Mouse (Mus musculus) ES-E14 (cell line): ENCODE results near the gene Stum. TPM values are rescaled to one million over a fixed set of nuclear protein-coding genes. Genes with fewer than 3 reads are reported as not detected.

ENCODE experiments used
- DNase-seq: peaks from one replicate; pipeline ENCODE4 v3.0.0-alpha.2; 2013; ENCODE audit warnings: low read depth, low spot score
- H3K27ac ChIP-seq: 2 replicates; pipeline ENCODE4 v1.5.1; 2012; ENCODE audit warnings: low read depth, mild to moderate bottlenecking, low read length, moderate library complexity, mixed read lengths; ENCODE audit not compliant: poor library complexity, insufficient read depth, severe bottlenecking
- H3K36me3 ChIP-seq: 2 replicates; pipeline ENCODE4 v1.6.1; 2012; ENCODE audit warnings: mild to moderate bottlenecking, low read length, moderate library complexity, mixed read lengths; ENCODE audit not compliant: control insufficient read depth, poor library complexity, insufficient read depth, severe bottlenecking
- H3K4me1 ChIP-seq, 2 experiments: fragments of 150-350 bp in 1 of 2; sonication (generic) in 1 of 2; 2 replicates each; pipeline ENCODE4 v1.6.1; 2012; ENCODE audit warnings: low read length in 2 of 2, mild to moderate bottlenecking in 1 of 2, mixed read lengths in 1 of 2; ENCODE audit not compliant: control insufficient read depth in 2 of 2, insufficient read depth in 2 of 2, poor library complexity in 1 of 2
- H3K4me3 ChIP-seq, 2 experiments: fragments of 150-350 bp in 1 of 2; sonication (generic) in 1 of 2; 2 replicates each; pipeline ENCODE4 v1.5.1; 2012; ENCODE audit warnings: low read length in 2 of 2, low read depth in 1 of 2, mild to moderate bottlenecking in 1 of 2, mixed read lengths in 1 of 2; ENCODE audit not compliant: insufficient read depth in 1 of 2, poor library complexity in 1 of 2, severe bottlenecking in 1 of 2
- H3K9ac ChIP-seq: 2 replicates; pipeline ENCODE4 v1.6.1; 2012; ENCODE audit warnings: low read depth, mild to moderate bottlenecking, low read length, mixed read lengths; ENCODE audit not compliant: poor library complexity, insufficient read depth, severe bottlenecking
- H3K9me3 ChIP-seq: fragments of 150-350 bp; sonication (generic); 2 replicates; pipeline ENCODE4 v1.6.1; 2012; ENCODE audit warnings: low read depth, mild to moderate bottlenecking, low read length; ENCODE audit not compliant: control insufficient read depth, insufficient read depth
- CHD2 ChIP-seq: IDR thresholded peaks from 2 replicates; pipeline ENCODE4 v1.6.1; 2014; ENCODE audit warnings: mild to moderate bottlenecking, low read depth, low read length, inconsistent platforms
- HCFC1 ChIP-seq: IDR thresholded peaks from 2 replicates; pipeline ENCODE4 v1.6.1; 2012; ENCODE audit warnings: low read length, inconsistent platforms, borderline replicate concordance; ENCODE audit not compliant: insufficient read depth
- MAFK ChIP-seq: IDR thresholded peaks from 2 replicates; pipeline ENCODE4 v1.6.1; 2014; ENCODE audit warnings: mild to moderate bottlenecking, low read depth, low read length, inconsistent platforms; ENCODE audit not compliant: insufficient read depth
- ZC3H11A ChIP-seq: IDR thresholded peaks from 2 replicates; pipeline ENCODE4 v1.6.1; 2012; ENCODE audit warnings: low read depth, mild to moderate bottlenecking, inconsistent platforms, low read length, borderline replicate concordance
- ZNF384 ChIP-seq: IDR thresholded peaks from 2 replicates; pipeline ENCODE4 v1.6.1; 2012; ENCODE audit warnings: low read depth, low read length, inconsistent platforms
- in situ Hi-C, 2 experiments: fragments of 600-800 bp; cut with MboI; formaldehyde crosslinking; loops; one replicate each; pipeline ENCODE4 v1.15.1; 2025; ENCODE audit warnings: low sequenced_read_pairs in 2 of 2, inconsistent platforms in 1 of 2; ENCODE audit not compliant: unreplicated experiment in 2 of 2
- total RNA-seq: library from RNA; depleted of rRNA; stranded (reverse); fragments of 300-350 nt; gene quantifications from 2 replicates; pipeline ENCODE4 v1.2.3, GENCODE M21; 2012

The Stum gene
- total RNA-seq, 1 experiment = 0.18 TPM

DNA sequence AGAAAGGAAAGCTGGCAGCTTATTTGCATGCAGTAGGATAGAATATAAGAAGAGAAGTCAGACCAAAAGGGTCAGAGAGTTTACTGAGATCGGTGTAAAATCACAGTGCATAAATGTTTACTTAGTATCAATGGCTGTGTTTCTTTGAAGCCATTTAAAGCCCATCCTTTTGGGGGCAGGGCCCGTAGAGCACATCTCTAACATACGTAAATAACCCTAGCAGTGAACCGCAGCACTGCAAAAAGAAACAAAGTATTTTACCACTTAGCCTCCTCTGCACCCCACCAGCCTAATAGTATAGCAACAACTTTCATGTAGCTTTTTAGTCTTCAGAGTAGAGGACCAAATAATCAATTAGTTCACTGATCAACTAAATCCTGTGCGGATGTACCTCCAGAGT lies 85.6 kb downstream of the Stum start:
- Histone ChIP-seq H3K36me3 (no peaks in the 10 kb centered on the region), H3K4me3 (no peak overlapping the region), H3K9me3 (no peaks in the 10 kb centered on the region), H3K4me1 (peaks cover 6 to 11% of the 10 kb centered on the region in 2 experiments), H3K27ac (no peak overlapping the region), H3K9ac (no peak overlapping the region)
- no peak for DNase-seq
- TF ChIP-seq ZC3H11A = no peak
- TF ChIP-seq HCFC1 = no peak
- no peak for TF ChIP-seq ZNF384
- TF ChIP-seq MAFK = no peak
- TF ChIP-seq CHD2 = no peak
- in situ Hi-C loops = no loop called here

DNA sequence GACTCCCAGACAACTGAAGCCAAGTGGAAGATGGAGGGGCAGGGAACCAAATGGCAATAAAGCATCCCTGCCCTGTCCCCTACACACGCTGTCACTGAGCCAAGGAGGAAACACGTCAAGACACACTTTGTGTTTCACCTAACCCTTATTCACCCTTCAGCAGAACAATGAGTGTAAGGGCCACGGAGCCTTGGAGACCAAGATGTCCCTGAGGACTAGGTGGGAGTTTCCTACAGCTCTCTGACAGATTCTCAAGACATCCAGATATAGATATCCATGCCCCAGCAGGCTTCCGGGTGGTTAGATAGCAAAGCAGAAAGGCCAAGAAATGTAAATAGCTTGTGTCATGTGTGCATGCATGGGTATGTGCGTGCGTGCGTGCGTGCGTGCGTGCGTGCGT lies 89.4 kb downstream of the Stum start:
- Histone ChIP-seq H3K36me3 (no peaks in the 10 kb centered on the region), H3K4me3 (no peak overlapping the region), H3K9me3 (no peaks in the 10 kb centered on the region), H3K9ac (no peak overlapping the region), H3K27ac (no peak overlapping the region), H3K4me1 (peaks cover 6 to 11% of the 10 kb centered on the region in 2 experiments)
- DNase-seq = no peak
- in situ Hi-C loops = no loop called here
- TF ChIP-seq ZNF384 = no peak
- no peak for TF ChIP-seq CHD2
- TF ChIP-seq HCFC1 = no peak
- no peak for TF ChIP-seq ZC3H11A
- no peak for TF ChIP-seq MAFK

DNA sequence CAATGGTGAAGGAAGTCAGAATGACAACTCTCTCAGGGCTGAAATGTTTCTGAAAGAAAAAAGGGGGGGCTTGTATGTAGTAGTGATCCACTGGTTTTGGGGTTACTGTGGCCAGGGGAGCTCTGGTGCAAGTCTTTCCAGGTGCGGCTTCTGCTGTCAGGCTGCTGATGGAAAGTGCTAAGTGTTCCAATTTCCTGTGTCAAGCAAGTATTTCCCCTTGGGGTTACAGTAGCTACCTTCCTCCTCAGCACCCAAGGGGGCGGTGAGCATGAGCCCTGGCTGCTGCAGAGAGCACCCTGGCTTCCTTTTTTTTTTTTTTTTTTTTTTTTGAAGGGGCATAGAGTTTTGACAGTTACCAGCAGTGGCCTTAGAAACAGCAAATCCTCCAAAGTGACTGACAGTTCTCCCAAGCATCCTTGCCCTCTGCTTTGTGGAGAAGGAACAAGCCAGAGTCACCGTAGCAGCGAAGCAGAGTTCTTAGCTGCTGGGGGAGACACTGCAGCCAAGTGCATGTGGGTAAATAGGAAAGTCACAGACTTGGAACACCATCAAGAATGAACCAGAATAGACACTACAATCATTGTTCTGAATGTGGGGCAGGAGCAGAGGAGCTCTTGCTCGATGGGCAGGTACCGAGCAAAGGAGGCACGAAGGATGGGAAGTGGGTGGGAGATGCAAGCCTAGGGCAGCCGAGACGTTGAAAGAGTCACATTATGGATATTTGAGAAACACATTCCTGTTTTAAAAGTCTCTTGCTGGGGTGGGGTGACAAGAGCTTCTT lies 90.1 kb downstream of the Stum start:
- Histone ChIP-seq H3K9ac (no peak overlapping the region), H3K36me3 (no peaks in the 10 kb centered on the region), H3K4me1 (peaks cover 6 to 11% of the 10 kb centered on the region in 2 experiments), H3K4me3 (no peak overlapping the region), H3K27ac (no peak overlapping the region), H3K9me3 (no peaks in the 10 kb centered on the region)
- in situ Hi-C loops = no loop called here
- DNase-seq = no peak
- TF ChIP-seq MAFK (no peak), CHD2 (no peak), ZNF384 (no peak), HCFC1 (no peak), ZC3H11A (no peak)

DNA sequence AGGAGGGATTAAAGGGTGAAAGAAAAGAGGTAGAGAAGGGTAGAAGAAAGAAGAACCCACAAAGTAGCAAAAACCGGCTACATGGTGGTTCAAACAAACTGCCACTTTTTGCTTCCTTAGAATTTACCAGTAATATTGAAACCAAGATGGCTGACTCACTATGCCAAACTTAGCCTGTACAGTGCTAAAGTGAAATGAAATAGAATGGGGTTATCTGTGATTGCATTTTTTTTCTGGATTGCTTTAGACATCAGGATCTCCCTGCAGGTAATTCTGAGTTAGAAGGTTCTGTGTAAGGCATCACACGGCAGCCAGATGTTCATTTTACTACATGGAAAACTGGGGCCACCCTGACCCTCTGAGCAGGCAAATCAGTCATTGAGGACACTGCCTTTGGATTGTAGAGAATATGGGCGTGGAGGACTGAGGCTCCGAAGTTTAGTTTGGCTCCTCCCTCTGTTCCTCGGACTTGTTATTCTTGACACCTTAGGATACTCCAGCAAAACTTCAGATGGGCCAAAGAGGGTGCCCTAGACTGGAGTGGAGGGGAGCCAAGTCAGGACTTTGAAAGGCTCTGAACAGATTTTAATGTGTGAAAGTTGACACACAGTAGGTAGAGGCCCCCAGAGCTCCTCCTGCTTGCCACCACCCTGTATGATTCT lies 91.0 kb downstream of the Stum start:
- Histone ChIP-seq H3K36me3 (no peaks in the 10 kb centered on the region), H3K4me3 (no peak overlapping the region), H3K4me1 (peaks cover 9 to 11% of the 10 kb centered on the region in 2 experiments), H3K9ac (no peak overlapping the region), H3K9me3 (no peaks in the 10 kb centered on the region), H3K27ac (no peak overlapping the region)
- in situ Hi-C loops = no loop called here
- no peak for DNase-seq
- TF ChIP-seq ZC3H11A (no peak), HCFC1 (no peak), ZNF384 (no peak), MAFK (no peak), CHD2 (no peak)

DNA sequence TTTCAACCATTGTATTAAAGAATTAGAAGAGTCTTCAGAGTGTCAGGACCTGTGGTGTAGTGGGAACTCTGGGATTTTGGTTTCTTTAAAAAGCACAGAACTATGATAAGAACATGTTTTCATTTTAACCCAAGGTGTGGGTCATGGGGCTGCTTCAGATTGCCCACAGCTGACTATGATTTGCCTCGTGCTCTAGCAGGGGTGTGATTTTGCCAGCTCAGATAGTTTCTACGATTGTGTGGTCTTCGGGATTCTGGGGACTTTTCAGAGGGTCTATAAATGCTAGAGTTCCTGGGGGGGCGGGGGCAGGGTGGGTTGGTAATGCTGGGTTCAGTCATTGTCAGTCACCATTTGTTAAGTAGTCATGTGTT lies 91.7 kb downstream of the Stum start:
- TF ChIP-seq HCFC1 (no peak), CHD2 (no peak), ZC3H11A (no peak), ZNF384 (no peak), MAFK (no peak)
- H3K36me3 ChIP-seq = no peaks in the 10 kb centered on the region
- no peak overlapping the region for H3K27ac ChIP-seq
- in situ Hi-C loops = no loop called here
- no peak for DNase-seq
- H3K9ac ChIP-seq = no peak overlapping the region
- no peaks in the 10 kb centered on the region for H3K9me3 ChIP-seq
- peaks cover 9 to 14% of the 10 kb centered on the region in 2 experiments for H3K4me1 ChIP-seq
- no peak overlapping the region for H3K4me3 ChIP-seq
